Mouse (Mus musculus) lung, embryonic 15.5 days (tissue): ENCODE results near the gene Eif2s1. TPM values are rescaled to one million over a fixed set of nuclear protein-coding genes. Genes with fewer than 3 reads are reported as not detected.
A peak's percentile ranks its signal among the peaks of the same experiment; 100 is the strongest.
"Not testable (repeated sequence)": the region's sequence is repeated elsewhere in the genome, so short reads cannot be mapped to it uniquely, and the experiment has no call there.

ENCODE experiments used
- ATAC-seq: fragments of 200-750 bp; cut with Nextera tagmentation; 2 replicates; pipeline ENCODE4 v1.8.0; 2017; ENCODE audit warnings: moderate number of reproducible peaks, borderline replicate concordance; ENCODE audit not compliant: low FRiP score, low TSS enrichment; ENCODE audit errors: extremely low read depth
- H3K27ac ChIP-seq: fragments of 300-500 bp; sonication (generic); 2 replicates; pipeline ENCODE4 v1.5.1; 2015; ENCODE audit warnings: moderate library complexity, mild to moderate bottlenecking, inconsistent platforms
- H3K27me3 ChIP-seq: fragments of 300-500 bp; sonication (generic); 2 replicates; pipeline ENCODE4 v1.6.1; 2015; ENCODE audit warnings: inconsistent platforms
- H3K36me3 ChIP-seq: fragments of 300-500 bp; sonication (generic); 2 replicates; pipeline ENCODE4 v1.6.1; 2015; ENCODE audit warnings: inconsistent platforms
- H3K4me1 ChIP-seq: fragments of 300-500 bp; sonication (generic); 2 replicates; pipeline ENCODE4 v1.6.1; 2015; ENCODE audit warnings: inconsistent platforms
- H3K4me2 ChIP-seq: fragments of 300-500 bp; sonication (generic); 2 replicates; pipeline ENCODE4 v1.6.1; 2015; ENCODE audit warnings: inconsistent platforms, mild to moderate bottlenecking, moderate library complexity
- H3K4me3 ChIP-seq: fragments of 300-500 bp; sonication (generic); 2 replicates; pipeline ENCODE4 v1.5.1; 2015; ENCODE audit warnings: mild to moderate bottlenecking, inconsistent platforms
- H3K9ac ChIP-seq: fragments of 300-500 bp; sonication (generic); 2 replicates; pipeline ENCODE4 v1.6.1; 2015; ENCODE audit warnings: inconsistent platforms
- H3K9me3 ChIP-seq: fragments of 300-500 bp; sonication (generic); 2 replicates; pipeline ENCODE4 v1.6.1; 2016; ENCODE audit warnings: inconsistent platforms
- WGBS: fragments of 180-500 bp; shearing (Covaris S2); methylation state at CpG from one replicate; pipeline ENCODE4 v1.1.7; 2015; 5-methylcytosine and 5-hydroxymethylcytosine counted together
- polyA plus RNA-seq: library from polyadenylated mRNA; unstranded; fragments of >200 nt; fragmentation: Nextera tagmentation; extraction: Ambion mirVana; gene quantifications from 2 replicates; pipeline ENCODE4 v1.2.1, GENCODE M21; 2015

Gene Eif2s1
- polyA plus RNA-seq, 1 experiment from 2014 or later, result 219 TPM

GRCm38 (mm10) chr12:78918227-78919078, 56.8 kb downstream of the Eif2s1 start:
- ATAC-seq, result no peak
- 13% methylated on average over 11 of the region's 11 CpGs for WGBS

GRCm38 (mm10) chr12:78919079-78919712, 57.6 kb downstream of the Eif2s1 start:
- WGBS, result 19% methylated on average over 16 of the region's 16 CpGs
- H3K4me2 ChIP-seq, result peak overlapping the region; percentile 28
- ATAC-seq, result peak; percentile 66

More at GRCm38 (mm10) chr12:78918227-78919078, 56.8 kb downstream of the Eif2s1 start:
- Histone ChIP-seq H3K9ac (no peak overlapping the region), H3K27ac (no peak overlapping the region), H3K9me3 (no peaks in the 10 kb centered on the region), H3K4me3 (no peak overlapping the region), H3K4me1 (peaks cover 17% of the 10 kb centered on the region), H3K4me2 (peak overlapping the region; percentile 46), H3K36me3 (no peaks in the 10 kb centered on the region), H3K27me3 (peaks cover 10% of the 10 kb centered on the region)

GRCm38 (mm10) chr12:78921421-78921820, 59.8 kb downstream of the Eif2s1 start:
- ATAC-seq, result peak; percentile 58; the same call in 1 of the 2 replicates

More at GRCm38 (mm10) chr12:78919079-78919712, 57.6 kb downstream of the Eif2s1 start:
- Histone ChIP-seq H3K27ac (no peak overlapping the region), H3K9me3 (no peaks in the 10 kb centered on the region), H3K27me3 (peaks cover 3% of the 10 kb centered on the region), H3K4me3 (no peak overlapping the region), H3K9ac (no peak overlapping the region), H3K36me3 (no peaks in the 10 kb centered on the region), H3K4me1 (peaks cover 17% of the 10 kb centered on the region)

GRCm38 (mm10) chr12:78922058-78922457, 60.4 kb downstream of the Eif2s1 start:
- Histone ChIP-seq H3K4me1 (peaks cover 17% of the 10 kb centered on the region), H3K4me3 (no peak overlapping the region), H3K9me3 (no peaks in the 10 kb centered on the region), H3K27me3 (no peaks in the 10 kb centered on the region), H3K27ac (no peak overlapping the region), H3K9ac (no peak overlapping the region), H3K36me3 (no peaks in the 10 kb centered on the region), H3K4me2 (no peak overlapping the region)
- WGBS, result 58% methylated on average over 3 of the region's 3 CpGs
- ATAC-seq, result no peak

More at GRCm38 (mm10) chr12:78921421-78921820, 59.8 kb downstream of the Eif2s1 start:
- Histone ChIP-seq H3K4me2 (no peak overlapping the region), H3K9me3 (no peaks in the 10 kb centered on the region), H3K27me3 (no peaks in the 10 kb centered on the region), H3K36me3 (no peaks in the 10 kb centered on the region), H3K27ac (no peak overlapping the region), H3K4me3 (no peak overlapping the region), H3K9ac (no peak overlapping the region), H3K4me1 (peaks cover 17% of the 10 kb centered on the region)
- 22% methylated on average over 4 of the region's 4 CpGs for WGBS

GRCm38 (mm10) chr12:78922977-78923376, 61.4 kb downstream of the Eif2s1 start:
- H3K9me3 ChIP-seq, H3K4me2 ChIP-seq: not testable (repeated sequence)

GRCm38 (mm10) chr12:78923539-78924189, 62.0 kb downstream of the Eif2s1 start:
- no peak overlapping the region for H3K9ac ChIP-seq
- 82% methylated on average over 7 of the region's 7 CpGs for WGBS
- H3K9me3 ChIP-seq, result no peaks in the 10 kb centered on the region
- no peaks in the 10 kb centered on the region for H3K36me3 ChIP-seq
- H3K27ac ChIP-seq, result no peak overlapping the region
- no peaks in the 10 kb centered on the region for H3K27me3 ChIP-seq
- no peak for ATAC-seq
- H3K4me1 ChIP-seq, result peaks cover 12% of the 10 kb centered on the region; the same call in 1 of the 2 replicates
- no peak overlapping the region for H3K4me3 ChIP-seq
- no peak overlapping the region for H3K4me2 ChIP-seq

More at GRCm38 (mm10) chr12:78922977-78923376, 61.4 kb downstream of the Eif2s1 start:
- not testable (repeated sequence) for H3K27me3 ChIP-seq, H3K9ac ChIP-seq, ATAC-seq, H3K4me3 ChIP-seq, H3K36me3 ChIP-seq, H3K27ac ChIP-seq
- H3K4me1 ChIP-seq, result peaks cover 17% of the 10 kb centered on the region

GRCm38 (mm10) chr12:78927287-78927686, 65.7 kb downstream of the Eif2s1 start:
- no peak for ATAC-seq
- Histone ChIP-seq H3K4me3 (no peak overlapping the region), H3K36me3 (no peaks in the 10 kb centered on the region), H3K27me3 (no peaks in the 10 kb centered on the region), H3K9me3 (no peaks in the 10 kb centered on the region), H3K4me2 (no peak overlapping the region), H3K9ac (no peak overlapping the region), H3K27ac (no peak overlapping the region), H3K4me1 (no peaks in the 10 kb centered on the region)
- 62% methylated on average over 5 of the region's 5 CpGs for WGBS

- 69% methylated on average over 1 of the region's 1 CpGs for WGBS
These were observed 68.3 kb downstream of the Eif2s1 start for GRCm38 (mm10) chr12:78929900-78930299.

GRCm38 (mm10) chr12:78936494-78936893, 74.9 kb downstream of the Eif2s1 start:
- Histone ChIP-seq H3K9ac (no peak overlapping the region), H3K4me2 (no peak overlapping the region), H3K36me3 (no peaks in the 10 kb centered on the region), H3K4me1 (no peaks in the 10 kb centered on the region), H3K27ac (no peak overlapping the region), H3K4me3 (no peak overlapping the region), H3K9me3 (no peaks in the 10 kb centered on the region), H3K27me3 (no peaks in the 10 kb centered on the region)
- WGBS, result 25% methylated on average over 4 of the region's 4 CpGs
- ATAC-seq, result no peak

More at GRCm38 (mm10) chr12:78929900-78930299, 68.3 kb downstream of the Eif2s1 start:
- H3K27me3 ChIP-seq, result no peaks in the 10 kb centered on the region
- H3K9ac ChIP-seq, result no peak overlapping the region
- ATAC-seq, result no peak
- no peak overlapping the region for H3K4me2 ChIP-seq
- H3K4me1 ChIP-seq, result no peaks in the 10 kb centered on the region
- no peaks in the 10 kb centered on the region for H3K9me3 ChIP-seq
- no peak overlapping the region for H3K4me3 ChIP-seq
- no peak overlapping the region for H3K27ac ChIP-seq
- H3K36me3 ChIP-seq, result no peaks in the 10 kb centered on the region
